Mouse (Mus musculus) heart, postnatal 0 days (tissue): ENCODE measurements around the gene ccdc198. TPM values are rescaled to one million over a fixed set of nuclear protein-coding genes. Genes with fewer than 3 reads are reported as not detected.
"Not testable (repeated sequence)": the region's sequence is repeated elsewhere in the genome, so short reads cannot be mapped to it uniquely, and the experiment has no call there.

Experiments
- ATAC-seq: fragments of 200-750 bp; cut with Nextera tagmentation; 2 replicates; pipeline ENCODE4 v1.8.0; 2017; ENCODE audit warnings: low read depth, moderate number of reproducible peaks, moderate library complexity; ENCODE audit not compliant: insufficient read depth
- DNase-seq: peaks from one replicate; pipeline ENCODE4 v3.0.0-alpha.2; 2016; ENCODE audit warnings: low spot score
- H3K27ac ChIP-seq: fragments of 300-500 bp; sonication (generic); 2 replicates; pipeline ENCODE4 v1.5.1; 2014; ENCODE audit warnings: low read depth, mild to moderate bottlenecking
- H3K27me3 ChIP-seq: fragments of 300-500 bp; sonication (generic); 2 replicates; pipeline ENCODE4 v1.6.1; 2014; ENCODE audit warnings: low read length, mixed read lengths; ENCODE audit not compliant: control insufficient read depth, insufficient read depth
- H3K36me3 ChIP-seq: fragments of 300-500 bp; sonication (generic); replicated peaks from 2 replicates; pipeline ENCODE4 v1.6.1; 2014; ENCODE audit warnings: low read length, mixed read lengths; ENCODE audit not compliant: control insufficient read depth, insufficient read depth
- H3K4me1 ChIP-seq: fragments of 300-500 bp; sonication (generic); 2 replicates; pipeline ENCODE4 v1.6.1; 2014; ENCODE audit warnings: antibody characterized with exemption; ENCODE audit not compliant: control insufficient read depth, insufficient read depth
- H3K4me2 ChIP-seq: fragments of 300-500 bp; sonication (generic); 2 replicates; pipeline ENCODE4 v1.6.1; 2014; ENCODE audit warnings: low read depth, mild to moderate bottlenecking, low read length, moderate library complexity
- H3K4me3 ChIP-seq: fragments of 300-500 bp; sonication (generic); 2 replicates; pipeline ENCODE4 v1.5.1; 2014; ENCODE audit warnings: low read depth, low read length
- H3K9ac ChIP-seq: fragments of 300-500 bp; sonication (generic); replicated peaks from 2 replicates; pipeline ENCODE4 v1.6.1; 2014; ENCODE audit warnings: low read depth, low read length, mixed read lengths
- H3K9me3 ChIP-seq: fragments of 300-500 bp; sonication (generic); replicated peaks from 2 replicates; pipeline ENCODE4 v1.6.1; 2016; ENCODE audit warnings: low read length; ENCODE audit not compliant: control insufficient read depth
- CTCF ChIP-seq: IDR thresholded peaks from 2 replicates; pipeline ENCODE4 v1.5.1; 2016; ENCODE audit warnings: antibody characterized with exemption, control low read depth, low read depth
- EP300 ChIP-seq: IDR thresholded peaks from 2 replicates; pipeline ENCODE4 v1.6.1; 2016; ENCODE audit warnings: antibody characterized with exemption, low read depth
- WGBS: fragments of 180-500 bp; shearing (Covaris S2); extraction: QIAGEN DNeasy Blood & Tissue Kit; methylation state at CpG from one replicate; pipeline ENCODE4 v1.1.7; 2014; 5-methylcytosine and 5-hydroxymethylcytosine counted together
- polyA plus RNA-seq: library from polyadenylated mRNA; unstranded; fragments of >200 nt; fragmentation: Nextera tagmentation; extraction: Ambion mirVana; gene quantifications from 2 replicates; pipeline ENCODE4 v1.2.1, GENCODE M21; 2015
- total RNA-seq: library from RNA; depleted of rRNA; stranded (reverse); fragments of >200 nt; gene quantifications from 2 replicates; pipeline ENCODE4 v1.2.3, GENCODE M21; 2014; ENCODE audit warnings: low replicate concordance; rRNA removed

The ccdc198 gene
- total RNA-seq (not detected in 2 replicates), polyA plus RNA-seq (0.14 TPM in 1 of 2 replicates, not detected in the other)

DNA sequence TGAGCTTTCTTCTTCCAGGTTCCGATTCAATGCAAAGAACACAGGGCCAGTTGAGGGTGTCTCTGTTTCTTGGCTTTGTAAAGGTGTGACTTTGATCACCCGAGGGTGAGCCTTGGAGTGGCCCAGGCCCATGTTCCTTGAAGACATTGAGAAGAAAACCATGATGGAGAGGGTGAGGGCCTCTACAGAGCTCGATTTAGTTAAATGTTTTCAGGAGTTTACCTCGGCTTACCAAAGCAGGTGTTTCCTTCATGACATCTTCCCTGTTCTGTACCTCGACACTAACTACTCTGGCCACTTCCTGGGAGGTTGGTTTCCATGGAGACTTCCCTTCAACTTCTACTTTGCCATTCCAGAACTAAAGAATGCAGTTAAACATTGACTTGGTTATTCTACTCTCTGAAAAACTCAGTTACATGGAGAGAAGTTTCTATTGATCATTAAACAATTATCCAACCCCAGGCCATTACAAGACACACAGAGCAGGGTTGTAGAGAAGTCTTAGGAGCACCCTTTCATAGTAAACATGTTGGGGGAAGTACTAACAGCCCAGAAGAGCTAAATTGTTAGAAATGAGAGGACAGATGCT is at the start of gene ccdc198:
ccdc198 (minus strand) TSS at position 349 of the 589 bp plus-strand sequence.
- Histone ChIP-seq H3K4me2 (no peak within 1 kb of the TSS), H3K36me3 (no peaks in the 10 kb centered on the region), H3K4me3 (no peak within 1 kb of the TSS), H3K9me3 (no peaks in the 10 kb centered on the region), H3K9ac (no peak within 1 kb of the TSS), H3K4me1 (no peaks in the 10 kb centered on the region), H3K27me3 (no peaks in the 10 kb centered on the region), H3K27ac (no peak within 1 kb of the TSS)
- no peak for ATAC-seq
- 60% methylated on average over 5 of the region's 5 CpGs for WGBS
- TF ChIP-seq CTCF (no peak), EP300 (no peak)
- no peak for DNase-seq

GRCm38 (mm10) chr14:49293802-49294449 is 48.7 kb upstream of the ccdc198 start:
- H3K27ac ChIP-seq = no peak overlapping the region
- no peak for DNase-seq

GRCm38 (mm10) chr14:49290029-49290745 is 44.9 kb upstream of the ccdc198 start:
- TF ChIP-seq CTCF (no peak), EP300 (no peak)
- no peaks in the 10 kb centered on the region for H3K27me3 ChIP-seq
- H3K4me1 ChIP-seq = no peaks in the 10 kb centered on the region
- H3K36me3 ChIP-seq = no peaks in the 10 kb centered on the region
- no peaks in the 10 kb centered on the region for H3K9me3 ChIP-seq
- H3K4me2 ChIP-seq = no peak overlapping the region
- no peak overlapping the region for H3K27ac ChIP-seq
- 73% methylated on average over 3 of the region's 3 CpGs for WGBS
- no peak overlapping the region for H3K4me3 ChIP-seq
- ATAC-seq (no peak), DNase-seq (no peak)
- H3K9ac ChIP-seq = no peak overlapping the region

More at GRCm38 (mm10) chr14:49293802-49294449, 48.7 kb upstream of the ccdc198 start:
- H3K4me3 ChIP-seq = no peak overlapping the region
- no peak overlapping the region for H3K4me2 ChIP-seq
- no peaks in the 10 kb centered on the region for H3K9me3 ChIP-seq
- no peak overlapping the region for H3K9ac ChIP-seq
- TF ChIP-seq EP300 (no peak), CTCF (no peak)
- WGBS = 56% methylated on average over 4 of the region's 4 CpGs
- H3K4me1 ChIP-seq = no peaks in the 10 kb centered on the region
- ATAC-seq = no peak
- no peaks in the 10 kb centered on the region for H3K36me3 ChIP-seq
- no peaks in the 10 kb centered on the region for H3K27me3 ChIP-seq

DNA sequence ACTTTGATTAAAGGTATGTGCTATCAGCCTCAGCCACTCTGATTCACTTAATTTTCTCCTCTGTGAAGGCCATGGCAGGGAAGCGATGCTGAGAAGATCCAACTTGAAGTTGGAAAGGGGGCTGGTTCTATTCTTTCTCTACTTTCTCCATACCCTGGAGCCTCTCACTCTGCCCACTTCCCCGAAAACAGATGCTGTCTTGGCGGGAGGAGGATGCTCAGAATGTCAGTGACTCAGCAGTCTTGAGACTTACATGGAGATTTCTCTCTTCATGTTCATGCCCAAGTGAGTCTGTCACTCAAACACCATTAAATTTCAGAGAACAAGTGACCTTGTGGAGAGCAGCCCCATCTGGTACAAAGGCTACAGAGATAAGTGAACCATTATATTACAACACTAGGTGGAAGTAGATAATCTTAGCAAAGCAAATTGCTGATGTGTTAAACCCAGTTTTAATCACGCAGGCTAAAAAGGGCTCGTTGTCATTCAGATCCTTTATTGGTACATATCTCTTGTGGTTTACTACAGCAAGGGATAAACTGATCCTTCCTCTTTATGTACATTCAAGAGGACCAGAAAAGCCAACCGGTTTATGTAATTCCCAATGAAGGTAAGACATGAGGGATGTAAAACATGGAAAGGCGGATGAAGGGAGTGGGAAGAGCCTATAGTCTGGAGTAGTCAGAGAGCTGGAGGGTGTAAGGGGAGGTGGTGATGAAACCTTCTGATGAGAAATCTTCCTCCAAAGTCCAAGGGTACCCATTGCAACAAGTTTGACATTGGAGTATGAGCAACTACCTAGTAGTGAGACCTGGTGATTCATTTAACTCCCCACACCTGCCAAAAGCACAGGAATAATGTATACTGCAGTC is 38.7 kb upstream of the ccdc198 start:
- 64% methylated on average over 7 of the region's 7 CpGs for WGBS
- Histone ChIP-seq H3K9ac (no peak overlapping the region), H3K36me3 (no peaks in the 10 kb centered on the region), H3K4me2 (no peak overlapping the region), H3K27ac (no peak overlapping the region), H3K4me3 (no peak overlapping the region), H3K4me1 (no peaks in the 10 kb centered on the region), H3K27me3 (no peaks in the 10 kb centered on the region), H3K9me3 (no peaks in the 10 kb centered on the region)
- no peak for DNase-seq
- ATAC-seq = no peak
- TF ChIP-seq EP300 = no peak
- no peak for TF ChIP-seq CTCF

GRCm38 (mm10) chr14:49278880-49279279 is 33.6 kb upstream of the ccdc198 start:
- Histone ChIP-seq H3K4me1 (no peaks in the 10 kb centered on the region), H3K4me3 (no peak overlapping the region), H3K9ac (no peak overlapping the region), H3K36me3 (no peaks in the 10 kb centered on the region), H3K27ac (no peak overlapping the region), H3K4me2 (no peak overlapping the region), H3K27me3 (no peaks in the 10 kb centered on the region), H3K9me3 (no peaks in the 10 kb centered on the region)
- DNase-seq (no peak), ATAC-seq (no peak)
- WGBS = 70% methylated on average over 6 of the region's 6 CpGs
- TF ChIP-seq EP300 (no peak), CTCF (no peak)

- not testable (repeated sequence) for H3K4me1 ChIP-seq, H3K27me3 ChIP-seq, H3K4me2 ChIP-seq, H3K36me3 ChIP-seq, H3K27ac ChIP-seq, ATAC-seq, DNase-seq, H3K9me3 ChIP-seq, H3K9ac ChIP-seq, H3K4me3 ChIP-seq
- 86% methylated on average over 9 of the region's 9 CpGs for WGBS
Measured at GRCm38 (mm10) chr14:49278479-49278878, 33.2 kb upstream of the ccdc198 start.
